Mouse (Mus musculus) gastrocnemius, adult 8-10 months (tissue): Measurements from ENCODE around the gene Fcnb. TPM values are rescaled to one million over a fixed set of nuclear protein-coding genes. Genes with fewer than 3 reads are reported as not detected.

Experiments used
- DNase-seq, 2 experiments: peaks; one replicate each; pipeline ENCODE4 v3.0.0; 2022; ENCODE audit warnings: low spot score in 2 of 2
- total RNA-seq, 4 experiments: library from RNA; stranded (reverse); gene quantifications; 2 replicates each; pipeline ENCODE4 v1.2.4; 2022

Fcnb gene
- total RNA-seq, 4 experiments from 2014 or later = not detected

DNA sequence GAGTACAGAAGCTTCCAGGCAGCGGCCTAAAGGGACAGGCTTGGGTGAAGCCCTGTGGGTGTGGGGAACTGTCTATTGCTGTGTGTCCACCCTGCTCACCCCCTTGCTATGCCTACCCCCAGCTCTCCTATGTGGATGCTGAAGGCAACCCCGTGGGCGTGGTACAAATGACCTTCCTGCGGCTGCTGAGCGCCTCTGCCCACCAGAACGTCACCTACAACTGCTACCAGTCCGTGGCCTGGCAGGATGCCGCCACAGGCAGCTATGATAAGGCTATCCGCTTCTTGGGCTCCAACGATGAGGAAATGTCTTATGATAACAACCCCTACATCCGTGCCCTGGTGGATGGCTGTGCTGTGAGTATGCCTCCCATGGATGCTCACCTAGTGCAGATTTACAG, 52.2 kb downstream of the Fcnb start:
- no peak for DNase-seq

DNA sequence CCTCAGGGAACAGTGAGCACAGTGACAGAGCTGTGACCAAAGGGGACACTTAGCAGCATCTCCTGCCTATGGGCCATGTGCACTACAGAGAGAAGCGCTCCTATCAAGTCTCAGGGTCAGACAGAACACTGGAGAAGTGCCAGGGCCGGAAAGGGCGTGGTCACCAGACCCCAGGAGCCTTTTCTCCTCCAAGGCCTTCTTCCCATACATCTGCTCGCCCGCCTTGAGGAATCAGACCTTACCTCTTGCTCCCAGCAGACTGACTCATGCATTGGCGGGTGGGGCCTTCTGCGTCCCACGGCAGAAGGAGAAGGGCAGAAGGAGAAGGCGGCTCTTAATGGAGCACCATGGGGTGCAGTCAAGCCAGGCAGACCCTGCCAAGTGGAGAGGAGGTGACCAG, 52.8 kb downstream of the Fcnb start:
- no peak for DNase-seq

Other genes starting within 250 kb of the Fcnb start
- 1 to 10 TPM; 5.5 to 9.9 (median 7.8) TPM for gene Col5a1, start 198.5 kb downstream of the Fcnb start, total RNA-seq
- gene Olfm1, start 108.1 kb upstream of the Fcnb start, total RNA-seq = 1 to 10 TPM; 3.5 to 8.5 (median 5.3) TPM